Mouse (Mus musculus) urinary bladder, postnatal 4 days (tissue): Measurements from ENCODE around the gene Ffar1.

Experiments used
- DNase-seq, 2 experiments: peaks; one replicate each; pipeline ENCODE4 v3.0.0; 2021 to 2022; ENCODE audit warnings: low spot score in 2 of 2

Gene Ffar1

GRCm38 (mm10) chr7:30861464-30861863 is at the start of gene Ffar1:
Gene Ffar1, minus strand, starts transcription at chr7:30861564.
- no peak for DNase-seq

GRCm38 (mm10) chr7:30909773-30910172 is 48.4 kb upstream of the Ffar1 start:
- no peak for DNase-seq

GRCm38 (mm10) chr7:30908992-30909431 is 47.6 kb upstream of the Ffar1 start:
- DNase-seq, result no peak

- no peak for DNase-seq
Observed at GRCm38 (mm10) chr7:30908277-30908991, 47.1 kb upstream of the Ffar1 start.

GRCm38 (mm10) chr7:30904042-30904441 is 42.7 kb upstream of the Ffar1 start:
- no peak for DNase-seq

GRCm38 (mm10) chr7:30895217-30895616 is 33.9 kb upstream of the Ffar1 start:
- DNase-seq, result no peak

- DNase-seq, result no peak
Observed at GRCm38 (mm10) chr7:30892515-30892914, 31.2 kb upstream of the Ffar1 start.

GRCm38 (mm10) chr7:30891746-30892145 is 30.4 kb upstream of the Ffar1 start:
- DNase-seq, result no peak

- no peak for DNase-seq
Observed at GRCm38 (mm10) chr7:30890681-30891080, 29.3 kb upstream of the Ffar1 start.

GRCm38 (mm10) chr7:30888786-30889185 is 27.4 kb upstream of the Ffar1 start:
- DNase-seq, result no peak

- no peak for DNase-seq
Observed at GRCm38 (mm10) chr7:30887568-30888188, 26.3 kb upstream of the Ffar1 start.

GRCm38 (mm10) chr7:30886852-30887251 is 25.5 kb upstream of the Ffar1 start:
- DNase-seq, result no peak

- no peak for DNase-seq
Observed at GRCm38 (mm10) chr7:30884047-30884446, 22.7 kb upstream of the Ffar1 start.

- DNase-seq, result no peak
Observed at GRCm38 (mm10) chr7:30881367-30881766, 20.0 kb upstream of the Ffar1 start.

- no peak for DNase-seq
Observed at GRCm38 (mm10) chr7:30880176-30880575, 18.8 kb upstream of the Ffar1 start, which contains the start of gene Cd22. Gene Cd22, minus strand, starts transcription at chr7:30880342.

GRCm38 (mm10) chr7:30878950-30879349 is 17.6 kb upstream of the Ffar1 start:
- DNase-seq, result no peak

- peak; percentile 51 to 79 for DNase-seq
Observed at GRCm38 (mm10) chr7:30873083-30873482, 11.7 kb upstream of the Ffar1 start.

GRCm38 (mm10) chr7:30863386-30863785 is 2.0 kb upstream of the Ffar1 start:
- DNase-seq, result no peak

- DNase-seq, result peak; percentile 46 to 67
Observed at GRCm38 (mm10) chr7:30859635-30860402, 1.5 kb downstream of the Ffar1 start.

GRCm38 (mm10) chr7:30859290-30859634 is 2.1 kb downstream of the Ffar1 start:
- DNase-seq, result peak; percentile 57 to 83

- DNase-seq, result no peak
Observed at GRCm38 (mm10) chr7:30857746-30858145, 3.6 kb downstream of the Ffar1 start.

- no peak for DNase-seq
Observed at GRCm38 (mm10) chr7:30856078-30856477, 5.3 kb downstream of the Ffar1 start, which contains the start of gene Ffar3. Gene Ffar3, minus strand, starts transcription at chr7:30856178.

- DNase-seq, result no peak
Observed at GRCm38 (mm10) chr7:30851421-30851820, 9.9 kb downstream of the Ffar1 start.
